Mouse (Mus musculus) CH12.LX (cell line): ENCODE data around the gene Relch.
A peak's percentile ranks its signal among the peaks of the same experiment; 100 is the strongest.

Experiments
- CTCF ChIP-seq, 2 experiments: IDR thresholded peaks in 1 of 2; conservative IDR thresholded peaks in 1 of 2; 2 replicates each; pipeline ENCODE4 v1.5.1; 2011 to 2012; ENCODE audit warnings: low read depth in 2 of 2, low read length in 2 of 2, improper control_type of control experiment in 1 of 2, inconsistent platforms in 1 of 2, mild to moderate bottlenecking in 1 of 2, moderate library complexity in 1 of 2
- E2F4 ChIP-seq: IDR thresholded peaks from 2 replicates; pipeline ENCODE4 v1.6.1; 2011; ENCODE audit warnings: low read depth, low read length, improper control_type of control experiment; ENCODE audit not compliant: insufficient replicate concordance
- MAFK ChIP-seq: IDR thresholded peaks from 2 replicates; pipeline ENCODE4 v1.6.1; 2011; ENCODE audit warnings: low read length, improper control_type of control experiment; ENCODE audit not compliant: insufficient replicate concordance

- TF ChIP-seq CTCF (conservative IDR thresholded peaks at IDR 0.05 in 1 of 2, IDR thresholded peaks at IDR 0.05 in 1 of 2; ENCODE audit: low read depth in 2 of 2, low read length in 2 of 2) = peak in 1 of 2 experiments; percentile 69; a peak in 2 of 4 replicates
- no peak for TF ChIP-seq E2F4
- TF ChIP-seq MAFK = no peak
Measured at GRCm38 (mm10) chr1:105711227-105711626, 47.6 kb downstream of the Relch start.
